Mouse (Mus musculus) thymus, adult 2 months (tissue): ENCODE results near the gene Kctd19.

ENCODE experiments used
- CTCF ChIP-seq: fragments of 200-500 bp; IDR thresholded peaks from 2 replicates; pipeline ENCODE4 v1.5.1; 2012; ENCODE audit warnings: mild to moderate bottlenecking, control low read depth, low read length, moderate library complexity, borderline replicate concordance; ENCODE audit not compliant: control insufficient read depth, poor library complexity, insufficient read depth; ENCODE audit errors: extremely low read depth
- POLR2A ChIP-seq: fragments of 200-500 bp; IDR thresholded peaks from 2 replicates; pipeline ENCODE4 v1.6.1; 2012; ENCODE audit warnings: mild to moderate bottlenecking, low read length, control low read depth, moderate library complexity; ENCODE audit not compliant: control insufficient read depth, poor library complexity, insufficient read depth; ENCODE audit errors: extremely low read depth

- TF ChIP-seq CTCF (no peak), POLR2A (no peak)
Observed at GRCm38 (mm10) chr8:105380308-105380707, 33.0 kb downstream of the Kctd19 start.
